Mouse (Mus musculus): ENCODE measurements around the gene Nampt. TPM values are rescaled to one million over a fixed set of nuclear protein-coding genes. Genes with fewer than 3 reads are reported as not detected.
"Not testable (repeated sequence)": the region's sequence is repeated elsewhere in the genome, so short reads cannot be mapped to it uniquely, and the experiment has no call there.

The Nampt gene
- polyA plus RNA-seq, 1 experiment from 2014 or later: 32.3 TPM

DNA sequence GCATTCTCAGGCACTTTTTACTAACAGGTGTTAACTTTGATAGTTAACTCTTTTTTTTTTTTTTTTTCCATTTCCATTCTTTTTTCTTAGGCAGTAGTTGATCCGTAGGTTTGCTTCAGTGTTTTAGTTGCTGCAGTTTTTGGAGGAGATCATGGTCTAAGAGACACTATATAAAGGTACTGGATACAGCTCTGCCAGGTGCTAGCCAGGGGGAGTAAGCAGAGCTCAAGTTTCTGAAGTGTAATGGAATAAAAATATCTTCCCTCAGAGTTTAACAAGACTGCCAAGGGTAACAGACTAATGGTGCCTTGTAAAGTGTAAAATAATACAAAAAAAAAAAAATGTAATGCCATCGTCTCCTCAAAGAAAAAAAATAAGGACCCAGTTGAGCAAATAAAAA lies 67.0 kb downstream of the Nampt start:
- ATAC-seq: no peak
- no peaks in the 10 kb centered on the region for H3K9me3 ChIP-seq (ENCODE audit: control insufficient read depth, low read length)
- 93% methylated on average over 2 of the region's 2 CpGs for WGBS

GRCm38 (mm10) chr12:32888226-32888625 lies 68.9 kb downstream of the Nampt start:
- Histone ChIP-seq H3K27ac (ENCODE audit: low read depth, low read length) (no peak overlapping the region), H3K4me2 (ENCODE audit: low read length) (no peak overlapping the region), H3K27me3 (replicated peaks; ENCODE audit: control insufficient read depth, insufficient read depth, low read length) (peaks cover 2% of the 10 kb centered on the region; the same call in 1 of the 2 replicates), H3K4me3 (ENCODE audit: low read length) (no peak overlapping the region), H3K36me3 (ENCODE audit: control insufficient read depth, insufficient read depth, low read length) (no peaks in the 10 kb centered on the region), H3K4me1 (ENCODE audit: control insufficient read depth, insufficient read depth, low read depth, low read length) (peaks cover under 1% of the 10 kb centered on the region), H3K9ac (ENCODE audit: low read depth, low read length) (no peak overlapping the region), H3K9me3 (ENCODE audit: control insufficient read depth, low read length) (no peaks in the 10 kb centered on the region)
- 90% methylated on average over 3 of the region's 3 CpGs for WGBS
- no peak for ATAC-seq

More for the DNA sequence above, 67.0 kb downstream of the Nampt start:
- Histone ChIP-seq H3K27me3 (replicated peaks; ENCODE audit: control insufficient read depth, insufficient read depth, low read length) (peaks cover 2% of the 10 kb centered on the region; the same call in 1 of the 2 replicates), H3K4me2 (ENCODE audit: low read length) (no peak overlapping the region), H3K4me1 (ENCODE audit: control insufficient read depth, insufficient read depth, low read depth, low read length) (no peaks in the 10 kb centered on the region), H3K36me3 (ENCODE audit: control insufficient read depth, insufficient read depth, low read length) (no peaks in the 10 kb centered on the region), H3K9ac (ENCODE audit: low read depth, low read length) (no peak overlapping the region), H3K4me3 (ENCODE audit: low read length) (no peak overlapping the region), H3K27ac (ENCODE audit: low read depth, low read length) (no peak overlapping the region)

- Histone ChIP-seq H3K4me3 (ENCODE audit: low read length) (no peak overlapping the region), H3K4me1 (ENCODE audit: control insufficient read depth, insufficient read depth, low read depth, low read length) (peaks cover 2% of the 10 kb centered on the region), H3K4me2 (ENCODE audit: low read length) (no peak overlapping the region), H3K9ac (ENCODE audit: low read depth, low read length) (no peak overlapping the region), H3K27me3 (replicated peaks; ENCODE audit: control insufficient read depth, insufficient read depth, low read length) (peaks cover 2% of the 10 kb centered on the region; the same call in 1 of the 2 replicates), H3K36me3 (ENCODE audit: control insufficient read depth, insufficient read depth, low read length) (no peaks in the 10 kb centered on the region), H3K9me3 (ENCODE audit: control insufficient read depth, low read length) (no peaks in the 10 kb centered on the region), H3K27ac (ENCODE audit: low read depth, low read length) (no peak overlapping the region)
- WGBS: 81% methylated on average over 5 of the region's 5 CpGs
- no peak for ATAC-seq
These were observed 70.5 kb downstream of the Nampt start for GRCm38 (mm10) chr12:32889846-32890245.

DNA sequence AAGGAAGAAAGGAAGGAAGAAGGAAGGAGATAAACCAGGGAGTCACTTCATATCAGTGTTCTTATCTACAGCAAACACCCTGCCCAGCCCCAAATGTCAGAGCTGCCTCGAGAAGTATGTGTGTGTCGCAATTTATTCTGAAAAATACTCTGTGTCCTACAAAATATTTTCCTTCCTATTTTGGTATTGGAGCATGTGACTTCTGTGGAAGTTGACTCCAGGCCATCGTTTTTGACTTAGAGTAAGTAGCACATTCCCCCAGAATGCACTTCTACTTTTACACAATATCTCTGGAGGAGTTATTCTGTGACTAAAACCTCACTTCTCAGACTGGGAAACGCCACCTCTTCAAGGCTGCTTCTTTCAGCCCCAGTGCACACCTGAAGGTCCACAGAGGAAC lies 71.1 kb downstream of the Nampt start:
- no peak for ATAC-seq
- 71% methylated on average over 4 of the region's 4 CpGs for WGBS
- H3K36me3 ChIP-seq (ENCODE audit: control insufficient read depth, insufficient read depth, low read length): no peaks in the 10 kb centered on the region

DNA sequence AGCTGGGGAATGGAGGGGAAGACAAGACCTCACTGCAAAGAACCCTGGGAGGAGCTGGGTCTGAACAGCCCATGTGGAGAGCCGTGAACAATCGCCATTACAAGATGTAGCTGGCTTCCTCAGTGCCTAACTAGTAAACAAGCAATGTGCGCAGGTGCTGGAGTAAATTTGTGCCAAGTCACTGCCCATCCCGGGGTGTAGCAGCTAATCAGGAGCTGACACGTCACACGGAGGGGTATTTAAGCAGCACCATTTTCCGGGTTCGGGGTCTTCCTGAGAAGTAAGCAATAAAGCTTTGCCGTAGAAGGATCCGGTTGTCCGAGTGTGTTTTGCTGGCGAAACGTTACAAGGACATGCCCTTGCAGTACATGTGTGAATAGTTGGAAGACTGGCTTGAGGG lies 71.9 kb downstream of the Nampt start:
- H3K9me3 ChIP-seq (ENCODE audit: control insufficient read depth, low read length); H3K27ac ChIP-seq (ENCODE audit: low read depth, low read length); H3K27me3 ChIP-seq (replicated peaks; ENCODE audit: control insufficient read depth, insufficient read depth, low read length); H3K4me2 ChIP-seq (ENCODE audit: low read length); H3K4me3 ChIP-seq (ENCODE audit: low read length); H3K9ac ChIP-seq (ENCODE audit: low read depth, low read length); ATAC-seq; H3K4me1 ChIP-seq (ENCODE audit: control insufficient read depth, insufficient read depth, low read depth, low read length); H3K36me3 ChIP-seq (ENCODE audit: control insufficient read depth, insufficient read depth, low read length): not testable (repeated sequence)
- WGBS: 90% methylated on average over 13 of the region's 13 CpGs

More for the DNA sequence above, 71.1 kb downstream of the Nampt start:
- H3K27me3 ChIP-seq (replicated peaks; ENCODE audit: control insufficient read depth, insufficient read depth, low read length): peaks cover 2% of the 10 kb centered on the region; the same call in 1 of the 2 replicates
- H3K4me3 ChIP-seq (ENCODE audit: low read length): no peak overlapping the region
- no peak overlapping the region for H3K27ac ChIP-seq (ENCODE audit: low read depth, low read length)
- H3K9me3 ChIP-seq (ENCODE audit: control insufficient read depth, low read length): no peaks in the 10 kb centered on the region
- peaks cover 2% of the 10 kb centered on the region for H3K4me1 ChIP-seq (ENCODE audit: control insufficient read depth, insufficient read depth, low read depth, low read length)
- H3K9ac ChIP-seq (ENCODE audit: low read depth, low read length): no peak overlapping the region
- H3K4me2 ChIP-seq (ENCODE audit: low read length): no peak overlapping the region

DNA sequence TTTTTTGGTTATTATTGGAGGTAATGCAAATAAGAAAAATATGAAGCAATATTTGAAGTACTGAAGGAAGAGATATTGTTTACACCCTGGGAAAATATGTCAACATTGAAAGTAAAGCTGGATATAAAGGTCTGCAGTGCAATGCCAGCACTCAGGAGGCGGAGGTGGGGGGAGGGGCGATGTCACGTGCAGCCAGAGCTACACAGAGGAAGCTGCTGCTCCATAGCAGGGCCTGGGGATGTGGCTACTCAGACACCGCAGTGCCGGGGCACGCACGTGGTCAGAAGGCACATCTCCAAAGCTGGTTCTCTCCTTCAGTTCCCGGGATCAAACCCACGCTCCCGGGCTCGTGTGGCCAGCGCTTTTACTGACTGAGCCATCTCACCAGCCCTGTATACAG lies 73.9 kb downstream of the Nampt start:
- Histone ChIP-seq H3K4me2 (ENCODE audit: low read length) (no peak overlapping the region), H3K4me1 (ENCODE audit: control insufficient read depth, insufficient read depth, low read depth, low read length) (peaks cover 2% of the 10 kb centered on the region), H3K27ac (ENCODE audit: low read depth, low read length) (no peak overlapping the region), H3K9ac (ENCODE audit: low read depth, low read length) (no peak overlapping the region), H3K4me3 (ENCODE audit: low read length) (no peak overlapping the region), H3K36me3 (ENCODE audit: control insufficient read depth, insufficient read depth, low read length) (no peaks in the 10 kb centered on the region), H3K27me3 (replicated peaks; ENCODE audit: control insufficient read depth, insufficient read depth, low read length) (peaks cover 2% of the 10 kb centered on the region), H3K9me3 (ENCODE audit: control insufficient read depth, low read length) (no peaks in the 10 kb centered on the region)
- no peak for ATAC-seq
- 43% methylated on average over 12 of the region's 12 CpGs for WGBS

- H3K27me3 ChIP-seq (replicated peaks; ENCODE audit: control insufficient read depth, insufficient read depth, low read length): peaks cover under 1% of the 10 kb centered on the region
- 82% methylated on average over 1 of the region's 1 CpGs for WGBS
- no peak for ATAC-seq
These were observed 76.5 kb downstream of the Nampt start for GRCm38 (mm10) chr12:32895806-32896205.

DNA sequence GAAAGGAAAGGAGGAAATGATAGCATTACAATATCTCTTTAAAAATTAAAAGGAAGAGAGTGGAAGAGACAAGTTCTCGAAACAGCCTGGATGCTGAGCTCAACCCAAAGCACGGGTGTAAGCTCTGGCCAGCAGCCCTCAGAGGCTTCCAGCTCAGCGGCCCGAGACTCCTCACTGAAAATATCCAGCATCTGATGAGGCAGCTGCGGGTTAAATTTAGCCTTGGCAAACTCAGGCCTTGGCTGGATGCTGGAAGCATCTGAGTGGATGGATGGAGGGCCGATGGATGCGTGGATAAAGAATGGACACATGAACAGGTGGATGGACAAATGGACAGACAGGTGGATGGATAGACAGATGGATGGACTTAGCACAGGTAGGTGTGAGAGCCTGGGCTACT lies 77.2 kb downstream of the Nampt start:
- WGBS: 74% methylated on average over 7 of the region's 7 CpGs
- Histone ChIP-seq H3K4me3 (ENCODE audit: low read length) (no peak overlapping the region), H3K4me2 (ENCODE audit: low read length) (no peak overlapping the region), H3K9me3 (ENCODE audit: control insufficient read depth, low read length) (no peaks in the 10 kb centered on the region), H3K9ac (ENCODE audit: low read depth, low read length) (no peak overlapping the region), H3K36me3 (ENCODE audit: control insufficient read depth, insufficient read depth, low read length) (no peaks in the 10 kb centered on the region), H3K4me1 (ENCODE audit: control insufficient read depth, insufficient read depth, low read depth, low read length) (peaks cover 2% of the 10 kb centered on the region), H3K27me3 (replicated peaks; ENCODE audit: control insufficient read depth, insufficient read depth, low read length) (no peaks in the 10 kb centered on the region; the same call in none of the 2 replicates), H3K27ac (ENCODE audit: low read depth, low read length) (no peak overlapping the region)
- no peak for ATAC-seq

More at GRCm38 (mm10) chr12:32895806-32896205, 76.5 kb downstream of the Nampt start:
- no peak overlapping the region for H3K27ac ChIP-seq (ENCODE audit: low read depth, low read length)
- H3K36me3 ChIP-seq (ENCODE audit: control insufficient read depth, insufficient read depth, low read length): no peaks in the 10 kb centered on the region
- no peak overlapping the region for H3K4me3 ChIP-seq (ENCODE audit: low read length)
- no peak overlapping the region for H3K9ac ChIP-seq (ENCODE audit: low read depth, low read length)
- peaks cover 2% of the 10 kb centered on the region for H3K4me1 ChIP-seq (ENCODE audit: control insufficient read depth, insufficient read depth, low read depth, low read length)
- no peak overlapping the region for H3K4me2 ChIP-seq (ENCODE audit: low read length)
- no peaks in the 10 kb centered on the region for H3K9me3 ChIP-seq (ENCODE audit: control insufficient read depth, low read length)

- 47% methylated on average over 13 of the region's 13 CpGs for WGBS
- no peak overlapping the region for H3K4me2 ChIP-seq (ENCODE audit: low read length)
- peaks cover 2% of the 10 kb centered on the region for H3K4me1 ChIP-seq (ENCODE audit: control insufficient read depth, insufficient read depth, low read depth, low read length)
- no peaks in the 10 kb centered on the region; the same call in none of the 2 replicates for H3K27me3 ChIP-seq (replicated peaks; ENCODE audit: control insufficient read depth, insufficient read depth, low read length)
- no peak overlapping the region for H3K27ac ChIP-seq (ENCODE audit: low read depth, low read length)
- no peaks in the 10 kb centered on the region for H3K9me3 ChIP-seq (ENCODE audit: control insufficient read depth, low read length)
- no peaks in the 10 kb centered on the region for H3K36me3 ChIP-seq (ENCODE audit: control insufficient read depth, insufficient read depth, low read length)
- no peak overlapping the region for H3K4me3 ChIP-seq (ENCODE audit: low read length)
- ATAC-seq: peak; percentile 91
- H3K9ac ChIP-seq (ENCODE audit: low read depth, low read length): no peak overlapping the region
These were observed 78.1 kb downstream of the Nampt start for GRCm38 (mm10) chr12:32897199-32898120.

Measured in hindbrain, embryonic 16.5 days (tissue).